Mouse (Mus musculus) heart, embryonic 10.5 days (tissue): ENCODE results near the gene Ppp2r5d. TPM values are rescaled to one million over a fixed set of nuclear protein-coding genes. Genes with fewer than 3 reads are reported as not detected.
A peak's percentile ranks its signal among the peaks of the same experiment; 100 is the strongest.

Source experiments
- DNase-seq: peaks from one replicate; pipeline ENCODE4 v3.0.0-alpha.2; 2017; ENCODE audit warnings: low spot score
- H3K27ac ChIP-seq: fragments of 300-500 bp; sonication (generic); 2 replicates; pipeline ENCODE4 v1.5.1; 2016; ENCODE audit warnings: mild to moderate bottlenecking
- H3K27me3 ChIP-seq: fragments of 300-500 bp; sonication (generic); 2 replicates; pipeline ENCODE4 v1.6.1; 2016; ENCODE audit warnings: mild to moderate bottlenecking; ENCODE audit not compliant: poor library complexity, insufficient read depth, severe bottlenecking
- H3K36me3 ChIP-seq: fragments of 300-500 bp; sonication (generic); 2 replicates; pipeline ENCODE4 v1.6.1; 2016; ENCODE audit warnings: mild to moderate bottlenecking, moderate library complexity
- H3K4me1 ChIP-seq: fragments of 300-500 bp; sonication (generic); 2 replicates; pipeline ENCODE4 v1.6.1; 2016; ENCODE audit warnings: mild to moderate bottlenecking
- H3K4me3 ChIP-seq: fragments of 300-500 bp; sonication (generic); 2 replicates; pipeline ENCODE4 v1.5.1; 2016; ENCODE audit warnings: mild to moderate bottlenecking, moderate library complexity
- H3K9me3 ChIP-seq: fragments of 300-500 bp; sonication (generic); 2 replicates; pipeline ENCODE4 v1.6.1; 2016; ENCODE audit warnings: mild to moderate bottlenecking, moderate library complexity
- WGBS: fragments of 180-500 bp; shearing (Covaris S2); methylation state at CpG from one replicate; pipeline ENCODE4 v1.1.7; 2016; 5-methylcytosine and 5-hydroxymethylcytosine counted together
- polyA plus RNA-seq: library from polyadenylated mRNA; unstranded; fragments of >200 nt; fragmentation: Nextera tagmentation; extraction: Ambion mirVana; gene quantifications from 2 replicates; pipeline ENCODE4 v1.2.1, GENCODE M21; 2016

Gene Ppp2r5d
- polyA plus RNA-seq, 1 experiment from 2014 or later, result 103 TPM

DNA sequence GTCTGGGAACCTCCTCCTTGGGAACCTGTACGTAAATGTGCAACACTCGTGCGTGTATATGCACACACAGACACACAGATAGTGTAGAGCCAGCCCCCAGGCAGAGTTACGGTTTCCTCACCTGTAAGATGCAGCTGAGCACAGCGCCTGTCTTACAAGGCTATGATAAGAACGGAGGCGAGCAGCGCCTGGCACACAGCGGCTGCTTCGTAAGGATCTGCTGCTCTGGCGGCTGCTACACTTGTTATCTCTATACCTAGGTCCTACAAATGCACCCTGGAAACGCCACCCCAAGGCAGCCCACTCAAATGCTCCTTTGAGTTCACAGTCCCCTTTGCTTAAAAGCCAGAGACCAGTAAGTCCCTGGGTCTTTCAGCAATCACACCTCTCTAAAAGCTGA, 14.2 kb downstream of the Ppp2r5d start:
- DNase-seq, result no peak
- Histone ChIP-seq H3K36me3 (peaks cover 47% of the 10 kb centered on the region), H3K27me3 (no peaks in the 10 kb centered on the region), H3K27ac (no peak overlapping the region), H3K9me3 (no peaks in the 10 kb centered on the region), H3K4me1 (peaks cover 6% of the 10 kb centered on the region; the same call in 1 of the 2 replicates), H3K4me3 (no peak overlapping the region)
- 66% methylated on average over 12 of the region's 12 CpGs for WGBS

DNA sequence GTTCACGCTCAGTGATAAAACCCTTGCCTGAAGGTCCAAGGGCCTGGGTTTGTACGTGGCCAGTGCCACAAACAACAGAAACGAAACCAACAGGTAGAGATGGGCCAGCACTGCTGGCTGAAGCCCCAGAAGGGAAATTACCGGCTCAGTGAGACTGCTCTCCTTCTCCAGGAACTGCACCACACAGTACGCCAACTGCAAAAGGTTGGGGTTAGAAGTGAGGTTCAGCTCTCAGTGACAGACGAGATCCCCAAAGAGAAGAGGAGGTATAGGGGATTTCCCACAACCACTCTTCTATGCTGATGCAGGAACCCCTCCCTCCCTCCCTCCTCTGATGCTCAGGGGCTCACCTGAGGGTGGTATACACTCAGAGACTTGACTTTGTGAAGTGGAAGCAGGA, 19.0 kb downstream of the Ppp2r5d start:
- 90% methylated on average over 6 of the region's 6 CpGs for WGBS
- no peak for DNase-seq
- Histone ChIP-seq H3K36me3 (peaks cover 66% of the 10 kb centered on the region), H3K27ac (no peak overlapping the region), H3K27me3 (no peaks in the 10 kb centered on the region), H3K9me3 (no peaks in the 10 kb centered on the region), H3K4me3 (no peak overlapping the region), H3K4me1 (peaks cover 16% of the 10 kb centered on the region)

- no peak for DNase-seq
- H3K9me3 ChIP-seq, result no peaks in the 10 kb centered on the region
- no peaks in the 10 kb centered on the region for H3K27me3 ChIP-seq
- H3K4me3 ChIP-seq, result no peak overlapping the region
- H3K4me1 ChIP-seq, result peaks cover 34% of the 10 kb centered on the region
- 82% methylated on average over 16 of the region's 16 CpGs for WGBS
- no peak overlapping the region for H3K27ac ChIP-seq
- H3K36me3 ChIP-seq, result peaks cover 65% of the 10 kb centered on the region
These were observed 22.1 kb downstream of the Ppp2r5d start for GRCm38 (mm10) chr17:46682654-46683389.

GRCm38 (mm10) chr17:46681466-46682118, 23.3 kb downstream of the Ppp2r5d start:
- DNase-seq, result peak; percentile 74
- Histone ChIP-seq H3K36me3 (peaks cover 65% of the 10 kb centered on the region), H3K9me3 (no peaks in the 10 kb centered on the region), H3K4me3 (peak overlapping the region; percentile 78), H3K27me3 (no peaks in the 10 kb centered on the region), H3K4me1 (peaks cover 37% of the 10 kb centered on the region), H3K27ac (peak overlapping the region; percentile 87)
- 22% methylated on average over 12 of the region's 12 CpGs for WGBS

DNA sequence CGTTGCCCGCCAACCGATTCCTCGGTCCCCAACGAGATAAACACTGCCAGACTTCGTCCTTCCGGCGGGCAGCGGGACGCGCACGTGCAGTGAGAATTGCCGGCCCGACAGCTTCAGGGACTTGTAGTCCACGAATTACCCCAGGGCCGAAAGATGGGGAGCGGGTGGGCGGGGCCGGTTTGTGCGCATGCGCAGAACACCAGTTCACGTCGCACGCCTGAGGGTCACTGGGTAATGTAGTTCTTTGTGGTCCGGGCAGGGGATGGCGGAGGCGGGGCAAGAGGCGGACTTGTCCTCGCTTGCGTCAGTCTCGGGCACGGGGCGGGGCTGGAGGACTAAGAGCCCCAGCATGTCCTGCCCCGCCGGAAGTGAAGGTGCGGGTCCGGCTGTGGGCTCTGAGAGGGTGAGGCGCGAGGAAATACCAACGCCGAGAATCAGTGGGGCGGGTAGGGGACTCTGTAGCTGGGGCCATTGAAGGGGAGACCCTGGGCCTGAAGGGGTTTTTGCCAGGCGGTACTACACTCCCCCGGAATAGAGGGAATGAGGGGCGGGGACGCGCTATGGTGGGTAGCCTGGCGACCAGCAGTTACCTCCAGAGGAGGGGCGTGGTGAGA, 24.0 kb downstream of the Ppp2r5d start, which contains the start of gene Klhdc3:
Gene Klhdc3 (minus strand): TSS at position 155 of the 614 bp plus-strand sequence.
- peaks cover 65% of the 10 kb centered on the region for H3K36me3 ChIP-seq
- no peaks in the 10 kb centered on the region for H3K9me3 ChIP-seq

GRCm38 (mm10) chr17:46679843-46680759, 24.8 kb downstream of the Ppp2r5d start:
- Histone ChIP-seq H3K4me3 (peak overlapping the region; percentile 78), H3K4me1 (peaks cover 37% of the 10 kb centered on the region), H3K27me3 (no peaks in the 10 kb centered on the region), H3K9me3 (no peaks in the 10 kb centered on the region), H3K27ac (peak overlapping the region; percentile 87), H3K36me3 (peaks cover 65% of the 10 kb centered on the region)
- 1% methylated on average over 34 of the region's 34 CpGs for WGBS
- no peak for DNase-seq

More for the DNA sequence above, 24.0 kb downstream of the Ppp2r5d start, which contains the start of gene Klhdc3:
- Histone ChIP-seq H3K27me3 (no peaks in the 10 kb centered on the region), H3K27ac (peak within 1 kb of the TSS; percentile 87), H3K4me1 (peaks cover 37% of the 10 kb centered on the region), H3K4me3 (peak within 1 kb of the TSS; percentile 78)
- under 1% methylated on average over 49 of the region's 49 CpGs for WGBS
- DNase-seq, result peak; percentile 100

- peaks cover 41% of the 10 kb centered on the region for H3K4me1 ChIP-seq
- peak; percentile 74 for DNase-seq
- H3K27ac ChIP-seq, result peak overlapping the region; percentile 87
- H3K9me3 ChIP-seq, result no peaks in the 10 kb centered on the region
- no peaks in the 10 kb centered on the region for H3K27me3 ChIP-seq
- H3K4me3 ChIP-seq, result peak overlapping the region; percentile 78
- WGBS, result 21% methylated on average over 9 of the region's 9 CpGs
- peaks cover 60% of the 10 kb centered on the region for H3K36me3 ChIP-seq
These were observed 26.0 kb downstream of the Ppp2r5d start for GRCm38 (mm10) chr17:46678911-46679310.

GRCm38 (mm10) chr17:46678416-46678815, 26.5 kb downstream of the Ppp2r5d start, which contains the start of gene Mea1:
Gene Mea1, plus strand, starts transcription at chr17:46678793.
- 78% methylated on average over 8 of the region's 9 CpGs for WGBS
- Histone ChIP-seq H3K36me3 (peaks cover 55% of the 10 kb centered on the region), H3K27ac (peak within 1 kb of the TSS; percentile 87), H3K27me3 (no peaks in the 10 kb centered on the region), H3K4me1 (peaks cover 40% of the 10 kb centered on the region), H3K4me3 (peak within 1 kb of the TSS; percentile 78), H3K9me3 (no peaks in the 10 kb centered on the region)
- DNase-seq, result no peak

DNA sequence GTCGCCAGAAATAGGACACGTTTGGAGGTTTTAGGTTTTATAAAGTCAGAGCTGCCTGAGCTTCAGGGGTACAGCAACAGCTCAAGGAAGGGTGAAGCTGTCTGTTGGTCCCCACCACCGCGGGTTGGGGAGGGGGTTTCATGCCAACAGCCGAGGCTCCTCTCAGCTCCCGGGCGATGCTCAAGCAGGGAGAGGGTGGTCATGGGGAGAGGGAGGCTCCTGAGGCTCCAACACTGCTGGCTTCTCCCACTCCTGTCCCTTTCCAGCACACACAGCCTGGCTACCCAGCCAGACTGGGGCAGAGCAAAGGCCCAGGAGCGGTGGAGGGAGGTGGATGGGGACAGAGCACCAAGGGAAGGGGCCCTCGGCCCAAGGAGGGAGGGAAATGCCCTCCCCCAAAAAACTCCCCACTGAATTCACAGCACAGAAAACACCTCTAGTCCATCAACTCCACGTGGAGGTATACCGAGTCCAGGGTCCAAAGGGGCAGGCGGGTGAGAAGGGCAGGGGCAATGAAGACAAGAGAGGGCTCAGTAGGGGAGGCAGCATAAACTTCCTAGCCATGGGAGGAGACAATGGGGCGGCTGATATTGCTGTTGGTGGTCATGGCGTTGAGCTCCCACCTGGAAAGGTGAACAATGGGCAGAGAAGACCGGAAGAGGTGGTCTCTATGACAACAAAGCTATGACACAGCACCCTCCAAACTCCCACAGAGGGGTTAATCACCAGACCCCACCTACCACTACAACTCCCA, 30.2 kb downstream of the Ppp2r5d start:
- Histone ChIP-seq H3K27ac (peak overlapping the region; percentile 85), H3K9me3 (no peaks in the 10 kb centered on the region), H3K4me3 (peak overlapping the region; percentile 79), H3K4me1 (peaks cover 39% of the 10 kb centered on the region), H3K27me3 (no peaks in the 10 kb centered on the region), H3K36me3 (peaks cover 70% of the 10 kb centered on the region)
- WGBS, result 22% methylated on average over 15 of the region's 15 CpGs
- no peak for DNase-seq

GRCm38 (mm10) chr17:46673850-46674529, 30.9 kb downstream of the Ppp2r5d start, which contains the start of gene Rrp36:
Gene Rrp36, minus strand, starts transcription at chr17:46674352.
- Histone ChIP-seq H3K4me1 (peaks cover 32% of the 10 kb centered on the region), H3K27ac (peak within 1 kb of the TSS; percentile 85), H3K4me3 (peak within 1 kb of the TSS; percentile 79), H3K9me3 (no peaks in the 10 kb centered on the region), H3K27me3 (no peaks in the 10 kb centered on the region), H3K36me3 (peaks cover 75% of the 10 kb centered on the region)
- DNase-seq, result peak; percentile 97
- under 1% methylated on average over 43 of the region's 43 CpGs for WGBS

DNA sequence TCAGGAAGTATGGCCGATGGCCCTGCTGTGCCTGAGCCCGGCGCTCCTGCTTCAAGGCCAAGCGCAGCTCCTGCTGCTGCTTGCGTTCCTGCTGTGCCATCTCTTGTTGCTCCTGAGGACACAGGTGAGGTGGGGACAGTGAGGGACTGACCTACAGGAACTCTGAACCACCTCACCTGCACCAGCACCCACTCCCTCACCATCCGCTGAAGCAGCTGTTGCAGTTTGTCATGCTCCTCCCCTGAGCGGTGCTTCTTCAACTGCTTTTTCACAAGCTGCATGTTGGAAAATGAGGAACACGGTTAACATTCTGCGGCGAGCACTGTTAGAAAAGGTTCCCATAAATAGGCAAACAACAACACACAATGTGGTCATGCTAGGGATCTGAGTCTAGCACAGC, 35.0 kb downstream of the Ppp2r5d start:
- peaks cover 16% of the 10 kb centered on the region for H3K4me1 ChIP-seq
- H3K36me3 ChIP-seq, result peaks cover 74% of the 10 kb centered on the region
- no peaks in the 10 kb centered on the region for H3K27me3 ChIP-seq

More for the DNA sequence above, 35.0 kb downstream of the Ppp2r5d start:
- no peak overlapping the region for H3K4me3 ChIP-seq
- H3K27ac ChIP-seq, result no peak overlapping the region
- WGBS, result 97% methylated on average over 10 of the region's 10 CpGs
- no peak for DNase-seq
- H3K9me3 ChIP-seq, result no peaks in the 10 kb centered on the region
